Mouse (Mus musculus) c-Kit-positive CD71-negative TER-119-negative erythroid progenitor cells, embryonic 14.5 days (primary cell): ENCODE results near the gene Rnasek.

ENCODE experiments used
- DNase-seq: peaks from one replicate; pipeline ENCODE4 v3.0.0-alpha.2; 2013; ENCODE audit warnings: low read depth

The Rnasek gene

DNA sequence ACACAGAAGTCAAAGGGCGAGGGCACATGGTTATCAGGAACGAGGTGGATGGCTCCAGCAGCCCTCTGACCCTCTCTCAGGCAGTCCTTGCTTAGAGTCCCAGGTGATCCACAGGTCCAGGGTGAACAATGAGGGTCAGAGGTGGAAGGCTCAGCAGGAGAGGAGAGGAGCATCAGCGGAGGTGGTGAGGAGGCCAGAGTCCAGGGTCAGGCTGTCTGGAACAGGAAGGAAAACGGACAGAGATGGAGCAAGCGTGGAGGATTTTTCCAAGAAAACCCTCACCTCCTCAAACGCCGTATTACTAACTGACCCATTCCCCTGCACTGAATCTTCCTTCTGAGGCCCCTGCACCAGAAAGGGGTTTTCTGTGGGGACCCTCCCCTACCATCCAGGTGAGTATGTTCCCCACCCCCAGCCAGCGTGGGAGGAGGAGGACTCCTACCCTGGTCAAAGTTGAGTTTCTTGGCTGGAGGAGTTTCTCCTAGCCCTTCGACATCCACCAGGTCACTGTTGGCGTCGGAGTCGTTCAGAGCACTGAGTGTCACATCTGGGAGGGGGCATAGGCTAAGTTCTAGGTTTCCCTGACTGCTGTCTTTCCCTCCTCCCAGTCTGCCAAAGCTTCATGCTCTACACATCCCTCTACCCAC is 4.3 kb downstream of the Rnasek start:
- DNase-seq = no peak

DNA sequence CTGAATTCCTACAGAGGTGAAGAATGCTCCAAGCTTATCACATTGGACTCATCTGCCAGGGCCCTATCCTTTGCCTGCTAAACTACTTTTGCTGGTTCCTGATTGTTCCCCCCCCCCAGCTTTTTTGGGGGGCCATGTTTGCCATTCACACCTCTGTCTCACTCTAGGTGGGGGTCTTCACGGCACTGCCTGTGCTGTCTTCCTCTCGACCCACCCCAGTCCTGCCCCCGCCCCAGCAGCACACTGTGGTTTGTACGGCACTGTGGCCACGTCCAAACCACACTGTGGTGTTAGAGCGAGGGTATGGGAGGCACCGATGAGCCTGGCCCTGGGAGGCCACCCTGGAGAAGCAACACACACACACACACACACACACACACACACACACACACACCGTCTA is 5.1 kb downstream of the Rnasek start:
- DNase-seq = no peak

DNA sequence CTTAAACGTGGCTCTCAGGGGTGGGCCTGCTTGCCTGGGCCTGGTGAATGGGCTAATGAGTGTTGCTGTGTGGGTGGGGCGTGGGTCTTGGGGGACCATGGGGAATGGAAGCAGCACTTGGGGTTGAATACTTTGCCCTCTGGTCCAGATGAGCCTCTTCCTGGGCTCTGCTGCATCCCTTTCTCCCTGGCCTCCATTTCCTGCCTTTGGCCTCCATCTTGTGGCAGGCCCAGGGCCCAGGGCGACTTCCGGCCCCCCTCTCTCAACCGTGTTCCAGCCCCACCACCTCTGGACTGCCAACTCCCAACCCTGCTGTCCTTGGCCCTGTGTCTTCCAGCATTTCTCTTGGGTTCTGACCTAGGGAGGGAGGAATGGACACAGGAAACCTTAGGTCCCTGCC is 5.6 kb downstream of the Rnasek start:
- DNase-seq = no peak

DNA sequence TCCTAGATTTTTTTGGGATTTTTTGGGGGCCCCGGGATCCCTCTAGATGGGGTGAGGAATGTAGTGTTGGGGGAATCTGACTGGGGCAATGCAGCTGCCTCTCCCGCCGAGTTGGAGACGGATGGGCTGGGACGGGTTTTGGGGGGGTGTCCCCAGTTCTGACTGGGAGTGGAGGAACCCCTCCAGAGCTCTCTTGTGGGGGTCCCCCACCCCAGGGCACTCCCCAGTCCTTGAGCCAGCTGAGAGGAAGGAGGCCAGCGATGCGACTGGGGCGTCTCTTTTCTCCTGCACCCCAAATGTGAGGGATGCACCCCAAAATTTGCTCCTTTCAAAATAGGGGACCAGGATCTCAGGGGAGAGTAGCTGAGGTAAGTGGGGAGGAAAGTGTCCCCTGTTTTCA is 6.6 kb downstream of the Rnasek start:
- no peak for DNase-seq

DNA sequence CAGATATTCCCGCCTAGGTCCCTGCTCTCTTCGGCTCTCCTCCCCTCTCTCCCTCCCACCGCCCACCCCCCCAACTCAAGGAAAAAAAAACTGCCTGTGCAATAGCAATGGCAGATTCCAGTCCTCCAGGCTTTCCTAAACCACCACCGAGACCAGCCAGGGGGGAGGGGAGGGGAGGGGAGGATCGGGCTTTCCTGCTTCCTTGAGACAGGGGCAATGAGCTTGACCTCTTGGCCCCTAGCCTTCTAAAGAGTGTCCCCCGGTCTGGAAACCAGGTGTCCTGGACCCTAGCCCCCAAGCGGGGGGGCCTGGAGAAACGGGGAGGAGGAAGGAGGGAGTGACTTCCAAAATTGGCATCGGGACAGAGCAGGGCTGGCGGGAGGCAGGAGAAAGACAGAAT is 7.1 kb downstream of the Rnasek start:
- no peak for DNase-seq

DNA sequence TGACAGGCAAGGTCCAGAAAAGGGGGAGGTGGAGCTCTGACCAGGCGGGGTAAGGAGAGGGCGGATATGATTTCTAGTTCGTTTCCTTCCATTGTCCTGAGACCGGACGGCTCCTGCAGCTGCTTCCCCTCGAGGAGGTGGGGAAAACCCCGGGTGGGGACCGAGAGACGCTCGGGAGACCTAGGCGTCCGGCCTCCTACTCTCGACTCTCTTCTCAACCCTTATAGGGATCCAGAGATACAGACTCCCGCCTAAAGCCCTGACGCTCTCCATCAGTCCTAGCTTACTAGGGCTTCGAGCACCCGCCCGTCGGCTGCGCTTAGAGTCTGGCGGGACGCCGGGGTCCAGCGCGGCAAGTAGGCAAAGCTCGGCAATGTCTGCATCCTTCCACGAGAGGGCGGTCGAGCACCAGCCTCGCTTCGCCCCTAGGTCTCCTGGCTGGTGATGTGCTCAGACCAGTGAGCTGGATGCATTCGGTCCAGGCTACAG is 9.4 kb downstream of the Rnasek start:
- peak; percentile 84 for DNase-seq

DNA sequence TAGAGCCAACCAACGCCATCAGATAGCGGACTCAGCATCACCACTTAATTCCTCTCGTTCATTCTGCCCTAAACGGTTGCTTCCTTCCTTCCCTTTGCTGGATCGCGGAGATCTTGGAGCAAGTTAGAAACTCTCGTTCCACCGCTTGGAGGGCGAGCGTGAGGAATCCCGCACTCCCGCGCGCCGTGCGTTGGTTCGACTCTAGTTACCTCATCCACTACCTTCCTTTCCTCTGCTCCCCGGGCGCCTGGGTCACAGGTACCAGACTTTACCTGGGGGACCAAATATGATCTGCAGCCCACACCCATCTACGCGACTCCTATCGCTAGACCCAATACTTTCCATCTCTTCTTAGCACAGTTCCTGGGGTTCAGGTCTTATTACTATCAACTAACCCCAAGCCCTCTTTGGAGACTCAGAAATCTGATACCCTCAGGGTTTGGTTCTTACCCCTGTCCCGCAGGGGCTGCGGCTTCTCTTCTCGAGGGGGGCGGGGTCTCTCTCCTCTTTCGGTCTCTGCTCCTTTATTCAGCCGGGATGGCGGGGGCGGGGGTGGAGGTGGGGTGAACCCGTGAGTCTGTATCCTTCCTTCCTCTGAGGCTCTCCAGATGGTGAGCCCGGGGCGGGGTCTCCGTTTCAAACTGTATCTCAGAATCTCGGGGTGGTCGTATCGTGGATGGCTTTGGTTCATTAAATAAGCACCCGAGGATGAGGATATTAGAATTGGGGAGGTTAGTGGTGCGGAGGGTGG is 10.2 kb downstream of the Rnasek start, which contains the start of gene Bcl6b:
Bcl6b (minus strand) TSS at position 539 of the 751 bp plus-strand sequence.
- DNase-seq = no peak

DNA sequence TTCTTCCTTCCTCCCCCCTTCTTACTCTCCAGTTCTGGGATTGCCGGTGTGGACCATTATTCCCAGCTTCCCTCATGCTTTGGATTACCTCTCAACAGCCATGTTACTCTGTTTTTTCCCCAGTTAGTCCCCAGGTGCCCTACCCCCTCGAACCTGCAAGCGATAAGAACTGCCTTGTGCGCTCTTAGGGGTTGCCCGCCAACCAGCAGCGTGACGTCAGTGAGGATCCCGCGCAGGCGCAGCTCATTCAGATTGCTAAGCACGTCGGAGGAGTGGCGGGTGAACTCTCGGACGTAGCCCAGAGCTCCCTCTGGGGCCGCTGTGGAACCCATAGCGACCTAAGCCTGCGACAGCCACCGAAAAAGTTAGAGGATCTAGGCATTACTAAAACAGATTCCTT is 10.8 kb downstream of the Rnasek start:
- DNase-seq = peak; percentile 78

DNA sequence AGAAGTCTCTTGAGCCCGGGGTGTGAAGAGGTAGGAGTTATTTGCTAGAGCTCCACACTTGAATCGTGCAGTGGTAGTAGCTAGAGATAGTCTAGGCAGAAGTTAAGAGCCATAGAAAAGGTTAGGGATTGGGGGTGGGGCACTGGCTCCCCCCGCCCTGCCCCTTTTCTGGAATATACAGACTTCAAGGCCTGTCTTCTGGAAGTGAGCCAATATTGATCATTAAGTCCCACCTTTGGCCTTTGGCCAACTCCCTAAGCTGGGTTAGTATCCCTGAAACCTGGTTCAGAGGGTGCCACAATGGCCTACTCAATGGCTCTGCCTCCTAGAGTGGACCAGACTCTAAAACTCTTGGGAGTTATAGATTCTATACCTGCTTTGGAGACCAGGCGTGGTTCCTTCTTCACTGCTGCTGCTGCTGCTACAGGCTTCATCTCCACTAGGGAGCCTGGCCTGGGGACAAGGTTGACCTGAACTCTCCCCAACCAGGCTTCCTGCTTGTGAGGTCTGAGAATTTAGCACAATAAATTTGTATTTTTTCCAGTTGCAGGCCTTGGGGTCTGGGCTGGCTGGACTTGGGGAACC is 11.9 kb downstream of the Rnasek start:
- DNase-seq = no peak

DNA sequence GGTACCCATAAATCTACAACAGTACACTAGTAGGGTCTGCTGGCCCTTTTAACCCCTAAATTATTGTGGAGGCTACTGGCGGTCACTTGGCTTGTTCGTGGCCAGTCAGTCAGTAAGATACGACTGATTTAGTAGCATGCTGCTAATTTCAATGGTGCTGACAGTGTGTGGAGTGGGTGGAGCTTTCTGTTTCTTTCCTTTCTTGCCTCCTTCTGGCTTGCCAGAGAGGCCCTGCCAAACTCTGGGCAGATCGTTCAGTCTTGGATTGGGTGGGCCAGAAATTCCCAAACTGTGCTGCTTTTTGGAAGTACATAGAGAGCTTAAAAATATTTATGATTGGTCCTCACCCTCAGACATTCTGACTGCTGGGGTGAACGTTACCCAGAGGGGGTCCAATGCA is 12.5 kb downstream of the Rnasek start:
- no peak for DNase-seq

DNA sequence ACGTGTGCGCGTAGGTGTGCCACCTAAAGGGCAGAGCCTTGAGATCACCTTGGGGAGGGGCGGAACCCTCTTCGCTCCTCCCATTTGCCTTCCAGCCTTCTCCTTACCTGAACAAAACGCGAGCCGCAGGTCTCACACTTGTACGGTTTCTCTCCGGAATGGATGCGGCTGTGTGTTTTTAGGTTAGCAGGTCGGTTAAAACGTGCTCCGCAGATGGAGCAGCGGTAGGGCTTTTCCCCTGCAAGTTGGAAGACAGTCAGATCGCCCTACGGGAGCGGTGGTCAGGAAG is 13.1 kb downstream of the Rnasek start:
- DNase-seq = no peak

DNA sequence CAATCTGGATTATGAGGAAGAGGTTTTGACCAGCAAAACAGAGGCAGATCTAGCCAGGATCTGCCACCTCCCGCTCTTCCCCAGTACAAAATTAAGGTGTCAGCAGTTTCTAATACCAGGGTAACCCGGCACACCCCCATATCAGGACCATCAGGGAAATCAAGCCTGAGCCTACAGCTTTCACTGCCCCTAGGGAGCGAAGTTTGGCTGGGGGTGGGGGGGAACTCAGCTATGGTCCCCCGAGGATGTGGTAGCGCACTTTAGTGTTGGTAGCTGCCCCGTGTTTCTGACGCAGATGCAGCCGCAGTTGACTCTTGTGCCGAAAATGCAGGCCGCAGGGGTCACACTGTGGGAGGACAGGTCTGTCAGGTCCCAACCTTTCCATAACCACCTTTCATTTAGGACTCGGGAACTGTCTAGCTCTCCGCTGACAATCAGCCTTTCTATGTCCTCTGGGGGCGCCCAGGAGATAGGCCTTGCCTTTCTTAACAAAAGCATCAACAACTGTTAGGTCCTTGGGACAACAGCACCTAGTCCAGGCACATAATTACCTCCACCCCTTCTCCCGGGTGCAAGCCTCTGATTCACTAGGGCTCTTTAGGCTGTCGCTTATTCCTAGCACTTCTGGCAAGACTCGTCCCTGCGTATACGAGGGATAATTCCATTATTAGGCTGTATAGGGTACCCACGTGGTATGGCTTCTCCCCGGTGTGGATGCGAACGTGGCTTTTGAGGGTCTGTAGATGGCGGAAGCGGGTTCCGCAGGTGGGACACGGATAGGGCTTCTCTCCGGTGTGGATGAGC is 13.6 kb downstream of the Rnasek start:
- DNase-seq = no peak

DNA sequence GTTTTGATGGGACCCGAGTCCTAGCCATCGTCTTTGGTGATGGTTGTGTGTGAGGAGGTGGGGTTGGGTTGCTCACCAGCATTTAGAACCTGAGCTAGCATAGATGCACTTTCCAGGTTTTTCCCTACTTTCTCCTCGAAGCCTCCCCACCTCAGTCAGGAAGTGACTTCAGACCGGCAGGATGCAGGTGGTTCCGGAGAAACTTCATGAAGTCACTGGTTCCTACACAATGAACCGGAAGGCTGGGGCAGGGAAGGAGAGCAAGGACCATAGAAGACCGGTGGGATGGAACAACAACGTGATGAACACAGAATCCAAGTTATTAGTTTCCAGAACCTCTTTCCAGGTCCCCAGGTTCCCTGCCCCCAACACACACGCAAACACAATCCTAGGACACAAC is 15.9 kb downstream of the Rnasek start:
- DNase-seq = no peak

DNA sequence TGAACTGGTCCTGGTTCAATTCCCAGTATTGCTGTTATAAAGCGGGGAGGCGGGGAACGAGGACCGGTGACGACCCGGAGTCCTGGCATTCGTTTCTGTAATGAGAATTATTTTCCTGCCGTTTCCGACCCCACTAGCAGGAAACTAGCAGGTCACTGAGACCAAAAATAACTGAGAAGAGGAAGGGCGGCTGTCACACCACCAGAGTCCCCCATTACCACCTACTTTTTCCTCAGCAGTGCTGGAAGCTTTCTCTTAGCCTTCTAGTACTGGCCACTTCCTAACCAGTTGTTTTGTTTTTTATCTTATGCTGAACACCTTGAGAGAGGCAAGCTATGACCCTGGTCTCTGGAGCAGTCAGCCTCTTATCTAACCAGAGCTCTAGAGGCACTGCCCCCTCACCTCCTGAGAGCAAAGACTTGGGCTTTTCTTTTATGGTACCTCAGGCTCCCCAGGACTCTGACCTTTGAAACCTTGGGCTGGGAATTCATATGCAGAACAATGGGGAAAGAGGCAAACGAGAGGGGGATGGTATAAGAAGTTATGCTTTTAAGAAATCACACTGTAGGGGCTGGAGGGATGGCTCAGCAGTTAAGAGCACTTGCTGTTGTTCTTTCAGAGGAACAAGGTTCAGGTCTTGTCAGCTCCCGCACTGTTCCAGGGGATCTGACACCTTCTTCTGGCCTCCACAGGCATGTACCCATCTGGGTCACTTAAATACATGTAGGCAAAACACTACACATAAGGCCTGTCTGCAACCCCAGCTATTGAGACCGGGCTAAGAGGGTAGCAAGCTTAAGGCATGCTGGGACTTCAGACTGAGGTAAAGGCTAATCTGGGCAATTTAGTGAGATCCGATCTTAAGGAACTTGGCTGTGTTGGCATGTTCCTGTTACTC is 17.8 kb downstream of the Rnasek start:
- DNase-seq = no peak

DNA sequence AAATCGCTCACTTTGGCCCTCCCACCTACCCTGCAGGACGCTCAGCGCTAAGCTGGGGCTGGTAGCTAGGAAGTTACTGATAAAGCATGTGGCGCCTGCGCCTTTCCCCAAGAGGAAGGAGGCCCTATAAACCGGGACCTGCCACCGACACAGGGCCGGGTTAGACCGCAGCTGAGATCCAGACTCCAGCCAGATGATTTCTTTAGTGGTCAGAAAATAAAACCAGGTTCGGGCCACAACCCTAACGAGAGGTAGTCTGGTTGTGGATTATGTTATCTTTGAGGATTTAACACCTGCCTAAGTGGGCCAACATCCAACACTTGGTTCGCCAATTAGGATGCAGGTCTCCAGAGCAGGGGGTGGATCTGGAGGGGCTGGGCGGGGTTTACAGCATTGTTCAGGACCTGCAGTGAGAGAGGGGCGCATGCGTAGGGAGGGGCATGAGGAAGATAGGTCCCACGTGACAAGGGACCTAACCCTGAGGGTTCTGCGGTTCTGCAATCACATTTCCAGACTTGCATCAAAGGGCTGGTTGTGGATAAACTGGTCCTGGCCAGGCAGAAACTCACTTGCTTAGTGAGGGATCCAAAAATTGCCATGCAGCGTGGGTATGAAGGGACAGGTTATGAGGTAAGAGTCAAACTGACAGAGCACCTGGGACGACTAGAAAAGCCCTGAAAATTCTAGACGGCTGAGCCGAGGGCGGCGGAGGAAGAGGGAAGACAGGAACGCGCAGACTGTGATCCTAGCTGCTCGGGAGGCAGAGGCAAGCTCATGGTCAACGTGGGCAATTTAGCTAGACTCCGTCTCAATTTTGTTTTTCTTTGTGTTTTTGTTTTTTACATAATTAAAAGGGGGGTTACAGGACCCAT is 18.7 kb downstream of the Rnasek start, which contains the start of gene Slc16a13:
Slc16a13 (minus strand) TSS at position 334 of the 872 bp plus-strand sequence.
- DNase-seq = peak; percentile 98

DNA sequence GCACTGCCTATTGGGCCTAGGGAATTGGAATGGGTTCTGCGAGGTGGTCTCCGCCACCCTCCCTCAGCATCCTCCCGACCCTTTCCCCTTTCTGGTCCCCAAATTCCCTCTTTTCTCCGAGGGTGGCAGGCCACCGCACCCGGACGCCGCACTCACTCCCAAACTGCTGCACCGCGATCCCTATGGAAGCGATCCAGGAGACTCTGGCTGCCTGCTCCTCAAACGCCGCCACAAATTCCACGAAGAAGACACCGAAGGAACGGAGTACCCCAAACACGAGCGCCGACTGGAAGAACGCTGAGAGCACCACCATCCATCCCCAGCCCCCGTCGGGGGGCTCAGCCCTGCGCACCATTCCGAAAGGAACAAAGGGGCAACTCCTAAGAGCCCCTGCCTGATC is 19.3 kb downstream of the Rnasek start:
- DNase-seq = no peak

DNA sequence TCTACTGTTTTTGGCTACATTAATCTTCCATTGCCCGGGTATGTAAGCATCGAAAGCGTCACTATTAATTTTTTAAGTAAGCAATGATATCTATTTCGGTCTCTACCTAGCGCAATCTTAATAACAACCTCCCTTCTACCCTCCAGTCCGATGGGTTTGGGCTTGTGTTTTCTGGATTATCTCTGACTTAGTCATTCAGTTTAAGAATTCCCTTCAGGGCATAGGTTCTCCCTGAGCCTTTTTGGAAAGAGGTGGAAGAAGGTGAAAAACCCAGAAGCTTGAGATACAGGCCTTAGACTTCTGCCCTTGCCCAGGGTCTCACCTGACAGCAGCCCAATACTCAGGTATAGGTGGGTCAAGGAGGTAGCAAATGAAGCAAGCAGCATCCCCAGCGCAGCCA is 19.8 kb downstream of the Rnasek start:
- no peak for DNase-seq

DNA sequence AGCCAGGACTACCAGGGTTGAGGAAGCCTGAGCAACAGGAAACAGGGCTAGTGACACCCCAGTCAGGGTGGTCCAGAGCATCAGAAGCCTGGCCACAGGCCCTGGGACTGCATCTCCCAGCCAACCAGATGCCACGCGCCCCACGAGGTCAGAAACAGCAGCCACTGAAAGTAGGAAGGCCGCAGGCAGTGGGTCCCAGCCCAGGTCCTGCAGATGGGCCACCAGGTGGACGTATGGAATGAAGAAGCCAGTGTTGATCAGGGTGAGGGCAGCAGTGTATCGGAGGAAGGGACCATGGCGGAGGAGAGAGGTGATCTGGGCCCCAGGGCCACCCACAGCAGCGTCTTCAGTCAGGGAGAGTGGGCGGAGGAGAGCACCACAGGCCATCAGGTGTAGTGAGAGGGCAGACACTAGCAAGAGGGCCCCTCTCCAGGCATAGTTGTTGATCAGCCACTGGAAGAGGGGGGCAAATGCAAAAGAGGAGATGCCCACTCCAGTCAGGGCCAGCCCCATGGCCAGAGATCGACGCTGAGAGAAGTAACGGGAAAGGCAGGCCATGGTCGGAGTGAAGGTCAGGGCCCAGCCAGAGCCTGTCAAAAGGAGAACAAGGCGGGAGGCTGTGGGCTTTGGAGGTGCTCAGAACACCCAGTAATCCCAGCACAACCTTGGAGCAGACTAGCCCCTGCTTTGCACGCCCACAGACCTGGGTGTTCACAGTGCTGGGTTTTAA is 20.7 kb downstream of the Rnasek start:
- no peak for DNase-seq

DNA sequence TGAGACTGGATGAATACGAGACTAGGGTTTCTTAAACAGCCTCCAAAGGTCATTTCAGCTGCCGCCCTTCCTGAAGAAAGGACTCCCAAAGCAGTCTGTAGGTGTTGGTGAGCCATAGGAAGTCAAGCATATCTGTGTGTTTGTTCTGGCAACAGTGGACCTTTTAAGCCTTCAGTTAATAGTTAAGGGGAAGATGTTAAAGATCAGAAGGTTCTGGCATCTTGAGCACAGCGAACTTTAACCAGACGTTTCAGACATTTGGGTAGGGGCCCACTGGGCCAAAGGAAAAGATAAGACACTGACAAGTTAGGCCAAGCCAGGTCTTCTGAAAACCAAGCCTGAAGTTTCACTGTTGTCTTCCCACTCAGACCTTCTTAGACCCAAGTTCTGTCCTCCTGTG is 21.6 kb downstream of the Rnasek start:
- no peak for DNase-seq

DNA sequence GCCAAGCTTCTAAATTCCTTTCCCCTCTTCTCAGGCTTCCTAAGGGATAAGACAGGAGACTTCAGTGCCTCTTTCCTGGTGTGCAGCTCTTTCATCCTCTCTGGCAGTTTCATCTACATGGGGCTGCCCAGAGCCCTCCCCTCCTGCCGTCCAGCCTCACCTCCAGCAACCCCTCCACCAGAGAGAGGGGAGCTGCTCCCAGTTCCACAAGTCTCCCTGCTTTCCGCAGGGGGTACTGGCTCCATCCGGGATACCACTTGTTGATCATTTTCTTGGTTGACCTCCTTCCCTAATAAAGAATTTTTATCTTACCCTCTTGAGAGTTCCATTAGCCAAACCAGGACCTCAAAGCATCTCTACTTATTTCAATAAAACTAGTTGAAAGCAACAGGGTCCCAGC is 23.5 kb downstream of the Rnasek start:
- DNase-seq = no peak
